Mouse (Mus musculus): ENCODE results near the gene Lrrc40. TPM values are rescaled to one million over a fixed set of nuclear protein-coding genes. Genes with fewer than 3 reads are reported as not detected.

The Lrrc40 gene
- polyA plus RNA-seq, 1 experiment from 2014 or later = 39.7 TPM

DNA sequence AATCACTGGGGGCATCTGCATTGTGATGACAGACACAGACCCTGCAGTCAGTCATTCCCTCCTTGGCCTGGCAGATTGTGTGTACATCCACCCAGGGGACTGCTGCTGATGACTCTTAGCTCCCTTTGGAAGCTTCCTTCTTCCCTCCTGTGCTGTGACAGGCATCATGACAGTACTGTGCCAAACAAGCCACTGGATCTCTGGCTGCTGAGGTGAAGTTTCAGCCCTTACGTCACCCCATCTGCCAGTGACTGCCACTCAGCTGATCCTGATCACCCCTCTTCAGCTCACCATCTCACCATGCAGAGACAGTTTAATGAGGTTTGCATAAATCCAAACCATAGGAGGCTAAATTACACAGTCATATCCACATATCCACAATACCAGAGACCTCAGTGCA lies 68.8 kb downstream of the Lrrc40 start:
- 67% methylated on average over 1 of the region's 1 CpGs for WGBS
- H3K4me1 ChIP-seq (ENCODE audit: control insufficient read depth, insufficient read depth, low read length) = no peaks in the 10 kb centered on the region
- H3K27me3 ChIP-seq (ENCODE audit: control insufficient read depth, insufficient read depth, low read length) = no peaks in the 10 kb centered on the region
- no peaks in the 10 kb centered on the region for H3K9me3 ChIP-seq (replicated peaks; ENCODE audit: control insufficient read depth, low read length)
- H3K27ac ChIP-seq (ENCODE audit: low read length) = no peak overlapping the region
- no peak overlapping the region for H3K9ac ChIP-seq (ENCODE audit: low read length)
- H3K36me3 ChIP-seq (ENCODE audit: control insufficient read depth, insufficient read depth) = no peaks in the 10 kb centered on the region
- H3K4me3 ChIP-seq (ENCODE audit: low read length) = no peak overlapping the region
- no peak overlapping the region for H3K4me2 ChIP-seq (ENCODE audit: low read depth, low read length)
- no peak for ATAC-seq (replicated peaks; ENCODE audit: extremely low read depth, insufficient read depth, low FRiP score)

Other genes with a start within 250 kb of the Lrrc40 start
- gene Cth, start 111.6 kb upstream of the Lrrc40 start, polyA plus RNA-seq (2015; fragmentation: Nextera tagmentation; extraction: Ambion mirVana) = 3.3 and 4.2 TPM in 2 replicates
- 17.1 and 17.7 TPM in 2 replicates for gene Ankrd13c, start 89.4 kb upstream of the Lrrc40 start, polyA plus RNA-seq (2015; fragmentation: Nextera tagmentation; extraction: Ambion mirVana)
- 145 and 151 TPM in 2 replicates for gene Srsf11, start within 50 bp of the Lrrc40 start, polyA plus RNA-seq (2015; fragmentation: Nextera tagmentation; extraction: Ambion mirVana)

Data from heart, embryonic 16.5 days (tissue).